Mouse (Mus musculus) kidney, postnatal 4 days (tissue): Measurements from ENCODE around the gene Crtam.

Source experiments
- DNase-seq, 2 experiments: peaks; one replicate each; pipeline ENCODE4 v3.0.0; 2021; ENCODE audit warnings: mixed read lengths in 2 of 2

The Crtam gene

GRCm38 (mm10) chr9:41004415-41004814, at the start of gene Crtam:
Gene Crtam, minus strand, starts transcription at chr9:41004628.
- no peak for DNase-seq

GRCm38 (mm10) chr9:41054166-41054565, 49.7 kb upstream of the Crtam start:
- peak in 1 of 2 experiments; percentile 11 for DNase-seq

- DNase-seq, result no peak
These were observed 49.0 kb upstream of the Crtam start for GRCm38 (mm10) chr9:41053478-41053877.

GRCm38 (mm10) chr9:41051080-41051932, 46.9 kb upstream of the Crtam start:
- DNase-seq, result no peak

GRCm38 (mm10) chr9:41050331-41051079, 46.1 kb upstream of the Crtam start:
- DNase-seq, result no peak

GRCm38 (mm10) chr9:41049282-41049681, 44.9 kb upstream of the Crtam start:
- no peak for DNase-seq

GRCm38 (mm10) chr9:41048820-41049219, 44.4 kb upstream of the Crtam start:
- DNase-seq, result no peak

GRCm38 (mm10) chr9:41048216-41048615, 43.8 kb upstream of the Crtam start:
- no peak for DNase-seq

GRCm38 (mm10) chr9:41047654-41048053, 43.2 kb upstream of the Crtam start:
- no peak for DNase-seq

- DNase-seq, result peak; percentile 87 to 89
These were observed 40.2 kb upstream of the Crtam start for GRCm38 (mm10) chr9:41044626-41045025.

- no peak for DNase-seq
These were observed 39.2 kb upstream of the Crtam start for GRCm38 (mm10) chr9:41043641-41044040.

- no peak for DNase-seq
These were observed 37.0 kb upstream of the Crtam start for GRCm38 (mm10) chr9:41041404-41041803.

- DNase-seq, result no peak
These were observed 33.8 kb upstream of the Crtam start for GRCm38 (mm10) chr9:41038150-41038664.

- no peak for DNase-seq
These were observed 27.4 kb upstream of the Crtam start for GRCm38 (mm10) chr9:41031590-41032489.

- no peak for DNase-seq
These were observed 25.4 kb upstream of the Crtam start for GRCm38 (mm10) chr9:41029827-41030226.

GRCm38 (mm10) chr9:41028470-41028869, 24.0 kb upstream of the Crtam start:
- peak; percentile 77 to 83 for DNase-seq

GRCm38 (mm10) chr9:41021690-41022089, 17.3 kb upstream of the Crtam start:
- DNase-seq, result no peak

GRCm38 (mm10) chr9:41020486-41020885, 16.1 kb upstream of the Crtam start:
- DNase-seq, result no peak

GRCm38 (mm10) chr9:41014512-41014911, 10.1 kb upstream of the Crtam start:
- no peak for DNase-seq

- DNase-seq, result no peak
These were observed 8.0 kb upstream of the Crtam start for GRCm38 (mm10) chr9:41012456-41012855.

GRCm38 (mm10) chr9:41011512-41012436, 7.3 kb upstream of the Crtam start:
- peak in 1 of 2 experiments; percentile 34 for DNase-seq
